Mouse (Mus musculus) CH12.LX (cell line): ENCODE measurements at regions not wholly inside any gene's neighbourhood (a gene's known extent, or its start where the extent isn't known, plus 50 kb on each side); places are given as distances from the start of the nearest gene placed in this dataset.

Experiments used
- DNase-seq: peaks from one replicate; pipeline ENCODE4 v3.0.0-alpha.2; 2013; ENCODE audit errors: extremely low read depth
- H3K27ac ChIP-seq: 2 replicates; pipeline ENCODE4 v1.5.1; 2012; ENCODE audit warnings: low read depth, mild to moderate bottlenecking, control low read depth, moderate library complexity; ENCODE audit not compliant: insufficient read depth
- H3K27me3 ChIP-seq: replicated peaks from 2 replicates; pipeline ENCODE3; 2012; ENCODE audit warnings: inconsistent platforms
- H3K36me3 ChIP-seq, 2 experiments: replicated peaks in 1 of 2; 2 replicates each; pipeline versions ENCODE3 to v1.6.1; 2012; ENCODE audit warnings: inconsistent platforms in 1 of 2, low read length in 1 of 2, mild to moderate bottlenecking in 1 of 2, mixed read lengths in 1 of 2, moderate library complexity in 1 of 2; ENCODE audit not compliant: control insufficient read depth in 1 of 2, insufficient read depth in 1 of 2
- H3K4me1 ChIP-seq, 2 experiments: 2 replicates each; pipeline ENCODE4 v1.6.1; 2012; ENCODE audit warnings: inconsistent platforms in 1 of 2, moderate library complexity in 1 of 2; ENCODE audit not compliant: insufficient read depth in 2 of 2, control insufficient read depth in 1 of 2
- H3K4me2 ChIP-seq: 2 replicates; pipeline ENCODE4 v1.6.1; 2012; ENCODE audit warnings: low read depth, mild to moderate bottlenecking, control low read depth; ENCODE audit not compliant: poor library complexity, insufficient read depth, severe bottlenecking
- H3K4me3 ChIP-seq, 3 experiments: fragments of 150-350 bp in 1 of 3; sonication (generic) in 1 of 3; replicated peaks in 1 of 3; 2 replicates each; pipeline versions ENCODE3 to v1.5.1; 2011 to 2012; ENCODE audit warnings: low read depth in 2 of 3, low read length in 2 of 3, mild to moderate bottlenecking in 2 of 3, moderate library complexity in 2 of 3, control low read depth in 1 of 3, improper control_type of control experiment in 1 of 3, inconsistent platforms in 1 of 3, mixed read lengths in 1 of 3; ENCODE audit not compliant: poor library complexity in 1 of 3
- H3K79me2 ChIP-seq: replicated peaks from 2 replicates; pipeline ENCODE4 v1.6.1; 2012; ENCODE audit warnings: mild to moderate bottlenecking, moderate library complexity; ENCODE audit not compliant: control insufficient read depth, poor library complexity, insufficient read depth, severe bottlenecking; ENCODE audit errors: extremely low read depth
- H3K9ac ChIP-seq: 2 replicates; pipeline ENCODE4 v1.6.1; 2012; ENCODE audit warnings: low read depth, mild to moderate bottlenecking, control low read depth, moderate library complexity; ENCODE audit not compliant: insufficient read depth
- H3K9me3 ChIP-seq: replicated peaks from 2 replicates; pipeline ENCODE3; 2012; ENCODE audit warnings: low read length, inconsistent platforms, mixed read lengths
- BHLHE40 ChIP-seq: IDR thresholded peaks from 2 replicates; pipeline ENCODE4 v1.6.1; 2011; ENCODE audit warnings: mild to moderate bottlenecking, low read depth, low read length, improper control_type of control experiment
- CHD1 ChIP-seq: IDR thresholded peaks from 2 replicates; pipeline ENCODE4 v1.6.1; 2012; ENCODE audit warnings: low read depth, low read length, improper control_type of control experiment, inconsistent platforms
- CTCF ChIP-seq, 2 experiments: IDR thresholded peaks in 1 of 2; conservative IDR thresholded peaks in 1 of 2; 2 replicates each; pipeline ENCODE4 v1.5.1; 2011 to 2012; ENCODE audit warnings: low read depth in 2 of 2, low read length in 2 of 2, improper control_type of control experiment in 1 of 2, inconsistent platforms in 1 of 2, mild to moderate bottlenecking in 1 of 2, moderate library complexity in 1 of 2
- EP300 ChIP-seq: IDR thresholded peaks from 2 replicates; pipeline ENCODE4 v1.6.1; 2011; ENCODE audit warnings: low read length, improper control_type of control experiment
- GABPA ChIP-seq: IDR thresholded peaks from 2 replicates; pipeline ENCODE4 v1.6.1; 2012; ENCODE audit warnings: low read depth, low read length, improper control_type of control experiment, inconsistent platforms; ENCODE audit not compliant: insufficient replicate concordance
- HCFC1 ChIP-seq: IDR thresholded peaks from 2 replicates; pipeline ENCODE4 v1.6.1; 2012; ENCODE audit warnings: low read depth, mild to moderate bottlenecking, inconsistent platforms, low read length, improper control_type of control experiment
- IRF4 ChIP-seq: IDR thresholded peaks from 2 replicates; pipeline ENCODE4 v1.6.1; 2014; ENCODE audit warnings: low read depth, mild to moderate bottlenecking, inconsistent platforms, low read length, improper control_type of control experiment
- JUN ChIP-seq: IDR thresholded peaks from 2 replicates; pipeline ENCODE4 v1.6.1; 2011; ENCODE audit warnings: low read depth, mild to moderate bottlenecking, low read length, improper control_type of control experiment, moderate library complexity; ENCODE audit not compliant: insufficient read depth
- JUND ChIP-seq: conservative IDR thresholded peaks from 2 replicates; pipeline ENCODE4 v1.6.1; 2011; ENCODE audit warnings: low read depth, low read length, improper control_type of control experiment
- KAT2A ChIP-seq: IDR thresholded peaks from 2 replicates; pipeline ENCODE4 v1.6.1; 2012; ENCODE audit warnings: low read length, improper control_type of control experiment, inconsistent platforms; ENCODE audit not compliant: insufficient replicate concordance
- MAFK ChIP-seq: IDR thresholded peaks from 2 replicates; pipeline ENCODE4 v1.6.1; 2011; ENCODE audit warnings: low read length, improper control_type of control experiment; ENCODE audit not compliant: insufficient replicate concordance
- MYC ChIP-seq: IDR thresholded peaks from 2 replicates; pipeline ENCODE4 v1.6.1; 2011; ENCODE audit warnings: low read depth, mild to moderate bottlenecking, improper control_type of control experiment, low read length
- NRF1 ChIP-seq: IDR thresholded peaks from 2 replicates; pipeline ENCODE4 v1.6.1; 2014; ENCODE audit warnings: low read depth, mild to moderate bottlenecking, inconsistent platforms, low read length, improper control_type of control experiment, moderate library complexity
- POLR2A ChIP-seq: IDR thresholded peaks from 2 replicates; pipeline ENCODE4 v1.6.1; 2011; ENCODE audit warnings: low read depth, mild to moderate bottlenecking, improper control_type of control experiment, low read length
- POLR2AphosphoS2 ChIP-seq: IDR thresholded peaks from 2 replicates; pipeline ENCODE4 v1.6.1; 2011; ENCODE audit warnings: low read depth, low read length, improper control_type of control experiment
- RAD21 ChIP-seq: IDR thresholded peaks from 2 replicates; pipeline ENCODE4 v1.6.1; 2011; ENCODE audit warnings: low read depth, mild to moderate bottlenecking, low read length, improper control_type of control experiment, moderate library complexity
- RCOR1 ChIP-seq: conservative IDR thresholded peaks from 2 replicates; pipeline ENCODE4 v1.6.1; 2012; ENCODE audit warnings: low read depth, mild to moderate bottlenecking, inconsistent platforms, low read length, improper control_type of control experiment
- SMC3 ChIP-seq: IDR thresholded peaks from 2 replicates; pipeline ENCODE4 v1.6.1; 2011; ENCODE audit warnings: low read depth, low read length, improper control_type of control experiment
- TBP ChIP-seq: conservative IDR thresholded peaks from 2 replicates; pipeline ENCODE4 v1.6.1; 2011; ENCODE audit warnings: low read depth, low read length, improper control_type of control experiment
- USF1 ChIP-seq: IDR thresholded peaks from 2 replicates; pipeline ENCODE4 v1.6.1; 2014; ENCODE audit warnings: low read depth, mild to moderate bottlenecking, inconsistent platforms, low read length, improper control_type of control experiment
- USF2 ChIP-seq: conservative IDR thresholded peaks from 2 replicates; pipeline ENCODE4 v1.6.1; 2011; ENCODE audit warnings: low read depth, low read length, improper control_type of control experiment
- ZKSCAN1 ChIP-seq: IDR thresholded peaks from 2 replicates; pipeline ENCODE4 v1.6.1; 2012; ENCODE audit warnings: low read depth, inconsistent platforms, low read length, improper control_type of control experiment, borderline replicate concordance
- dilution Hi-C: fragments of 300-500 bp; cut with MboI; formaldehyde crosslinking; loops from 2 replicates; pipeline ENCODE4 v1.14.3; 2020; ENCODE audit warnings: low sequenced_read_pairs; ENCODE audit not compliant: extremely low pct_unique_long_range_greater_than_20kb, extremely low pct_ligation_motif_present
- in situ Hi-C: fragments of 300-500 bp; cut with MboI; formaldehyde crosslinking; loops from 3 replicates; pipeline ENCODE4 v1.14.3; 2019; ENCODE audit warnings: low sequenced_read_pairs, low pct_ligation_motif_present, low pct_unique_long_range_greater_than_20kb, mixed read lengths

GRCm38 (mm10) chr7:135833425-135833824, 117.3 kb upstream of the Mki67 start:
- Histone ChIP-seq H3K4me2 (no peak overlapping the region), H3K36me3 (no peaks in the 10 kb centered on the region), H3K4me3 (no peak overlapping the region), H3K9me3 (no peaks in the 10 kb centered on the region), H3K4me1 (no peaks in the 10 kb centered on the region)
- in situ Hi-C loops, result no loop called here
- no peak for DNase-seq
- TF ChIP-seq RCOR1, result no peak
- TF ChIP-seq, all 38 proteins: peak for 0
- Histone ChIP-seq H3K27ac (no peak overlapping the region), H3K79me2 (no peaks in the 10 kb centered on the region), H3K27me3 (peaks cover 91% of the 10 kb centered on the region), H3K9ac (no peak overlapping the region)
- dilution Hi-C loops, result no loop called here

- H3K27me3 ChIP-seq, result peaks cover 97% of the 10 kb centered on the region
- H3K4me3 ChIP-seq, result no peak overlapping the region
- in situ Hi-C loops, result no loop called here
- dilution Hi-C loops, result no loop called here
- H3K9ac ChIP-seq, result no peak overlapping the region
- H3K79me2 ChIP-seq, result no peaks in the 10 kb centered on the region
- H3K36me3 ChIP-seq, result no peaks in the 10 kb centered on the region
- no peak overlapping the region for H3K27ac ChIP-seq
- no peak for TF ChIP-seq EP300
- peak; percentile 68 for TF ChIP-seq SMC3
- peak in 1 of 2 experiments; percentile 75; a peak in 2 of 4 replicates for TF ChIP-seq CTCF (conservative IDR thresholded peaks at IDR 0.05 in 1 of 2, IDR thresholded peaks at IDR 0.05 in 1 of 2; ENCODE audit: low read depth in 2 of 2, low read length in 2 of 2)
- TF ChIP-seq RAD21, result peak; percentile 79
- TF ChIP-seq MYC, result no peak
- no peaks in the 10 kb centered on the region for H3K4me1 ChIP-seq
- H3K9me3 ChIP-seq, result no peaks in the 10 kb centered on the region
- DNase-seq, result peak; percentile 26
- H3K4me2 ChIP-seq, result no peak overlapping the region
Observed at GRCm38 (mm10) chr7:135836808-135837733, 120.9 kb upstream of the Mki67 start.

- Histone ChIP-seq H3K9me3 (no peaks in the 10 kb centered on the region), H3K4me3 (no peak overlapping the region), H3K9ac (no peak overlapping the region), H3K79me2 (no peaks in the 10 kb centered on the region), H3K4me2 (no peak overlapping the region), H3K27me3 (peaks cover 97% of the 10 kb centered on the region), H3K36me3 (no peaks in the 10 kb centered on the region), H3K27ac (no peak overlapping the region), H3K4me1 (0 out of 4 replicates have a peak, but pooled peaks cover 0 to 2% of the 10 kb centered on the region in 2 experiments)
- dilution Hi-C loops, result no loop called here
- DNase-seq, result no peak
- in situ Hi-C loops, result no loop called here
- TF ChIP-seq USF2, result no peak
- no peak for TF ChIP-seq SMC3
- no peak for TF ChIP-seq JUN
- TF ChIP-seq USF1, result no peak
- TF ChIP-seq MAFK, result no peak
- TF ChIP-seq ZKSCAN1, result no peak
- no peak for TF ChIP-seq JUND
- TF ChIP-seq POLR2AphosphoS2, result no peak
- TF ChIP-seq GABPA, result no peak
- no peak for TF ChIP-seq IRF4
- TF ChIP-seq KAT2A, result no peak
- no peak for TF ChIP-seq HCFC1
- no peak for TF ChIP-seq NRF1
- TF ChIP-seq TBP, result no peak
- TF ChIP-seq MYC, result no peak
- no peak for TF ChIP-seq POLR2A
- no peak for TF ChIP-seq CTCF (conservative IDR thresholded peaks at IDR 0.05 in 1 of 2, IDR thresholded peaks at IDR 0.05 in 1 of 2; ENCODE audit: low read depth in 2 of 2, low read length in 2 of 2)
- TF ChIP-seq BHLHE40, result no peak
- TF ChIP-seq CHD1, result no peak
Observed at GRCm38 (mm10) chr7:135844018-135844417, 127.9 kb upstream of the Mki67 start.
